ENCODE assay signal across 8 mouse cellular contexts in the genomic region with DNA sequence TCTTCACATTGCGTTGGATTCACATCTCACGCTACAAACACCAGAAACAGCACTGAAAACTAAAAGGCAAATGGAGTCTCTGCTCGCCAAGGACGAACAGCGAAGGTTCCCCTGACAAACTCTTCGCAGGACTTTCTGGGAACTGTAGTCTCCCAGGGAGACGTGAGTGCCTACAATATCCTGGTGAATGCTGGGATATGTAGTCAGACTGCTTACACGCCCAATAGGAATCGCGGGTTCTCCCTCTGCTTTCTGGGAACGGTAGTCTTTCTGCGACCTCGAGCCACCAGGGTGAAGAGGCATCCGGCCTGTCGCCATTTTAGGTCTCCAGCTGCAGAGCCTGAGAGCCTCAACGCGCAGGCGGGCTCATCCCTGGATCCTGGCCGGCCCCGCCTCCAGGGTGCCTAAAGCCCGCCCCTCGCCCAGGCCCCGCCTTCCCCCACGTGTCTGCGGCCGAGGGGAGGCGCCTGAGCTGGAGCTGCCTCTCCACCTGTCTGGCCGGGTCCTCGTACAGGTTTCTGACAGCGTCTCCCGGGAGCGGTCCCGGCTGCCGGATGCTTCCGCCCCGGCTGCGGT. TPM values are rescaled to one million over a fixed set of nuclear protein-coding genes. Genes with fewer than 3 reads are reported as not detected.
DNase-seq lines count a peak whose midpoint lies in the region; ATAC-seq lines count a peak whose summit lies in the region.
"Not testable (repeated sequence)": the region's sequence is repeated elsewhere in the genome, so short reads cannot be mapped to it uniquely, and the experiment has no call there.

Gene Desi2, plus strand, starts transcription at position 202 of the 576 bp plus-strand sequence.

- H3K27ac ChIP-seq in heart, embryonic 10.5 days, result peak within 1 kb of the TSS; percentile 85
- peak within 1 kb of the TSS; percentile 88 for H3K27ac ChIP-seq in kidney, embryonic 15.5 days

- H3K9me3 ChIP-seq in heart, embryonic 10.5 days; kidney, embryonic 15.5 days (replicated peaks): not testable (repeated sequence)

- peak; percentile 95 to 97 for DNase-seq in B cell, adult 2 months
- peak; percentile 99 for DNase-seq in brain, adult 2 months (ENCODE audit: low read depth, low spot score)
- peak; percentile 98 for DNase-seq in heart, embryonic 10.5 days (ENCODE audit: low spot score)
- DNase-seq in liver, result peak; percentile 93
- DNase-seq in spleen, postnatal 4 days (ENCODE audit: low spot score in 2 of 2), result peak; percentile 92 to 93

- peak within 1 kb of the TSS; percentile 67 for H3K4me3 ChIP-seq in heart, embryonic 10.5 days
- peak within 1 kb of the TSS; percentile 71 for H3K4me3 ChIP-seq in kidney, embryonic 15.5 days (replicated peaks)

- peak; percentile 97 for ATAC-seq in erythroblast, adult 5-6 weeks (replicated peaks; ENCODE audit: low FRiP score, poor library complexity, severe bottlenecking)
- ATAC-seq in kidney, embryonic 15.5 days (replicated peaks; ENCODE audit: low FRiP score), result peak; percentile 99
- peak; percentile 98 for ATAC-seq in monocyte, adult 5-6 weeks (replicated peaks; ENCODE audit: insufficient number of reproducible peaks, low FRiP score, low TSS enrichment, poor library complexity, severe bottlenecking)

- not testable (repeated sequence) for H3K36me3 ChIP-seq in heart, embryonic 10.5 days; kidney, embryonic 15.5 days

- WGBS in heart, embryonic 10.5 days, result 0% methylated on average over 37 of the region's 37 CpGs
- WGBS in kidney, embryonic 15.5 days, result under 1% methylated on average over 33 of the region's 37 CpGs

- not testable (repeated sequence) for H3K27me3 ChIP-seq in heart, embryonic 10.5 days (ENCODE audit: insufficient read depth, poor library complexity, severe bottlenecking); kidney, embryonic 15.5 days

- peak within 1 kb of the TSS; percentile 49; the same call in 1 of the 2 replicates for H3K9ac ChIP-seq in kidney, embryonic 15.5 days

- not testable (repeated sequence) for H3K4me1 ChIP-seq in heart, embryonic 10.5 days
- peaks cover 11% of the 10 kb centered on the region for H3K4me1 ChIP-seq in kidney, embryonic 15.5 days

- peak within 1 kb of the TSS; percentile 64 for H3K4me2 ChIP-seq in kidney, embryonic 15.5 days

RNA-seq across cellular contexts. Expression of gene Desi2, which starts in this region (rescaled TPM):
- 5.8 and 10.2 TPM in 2 replicates for total RNA-seq in erythroblast, adult 5-6 weeks (2015; ENCODE audit: low replicate concordance)
- total RNA-seq in erythroblast, adult 5-6 weeks (2017; ENCODE audit: low replicate concordance), result 2.1 and 3.1 TPM in 2 replicates
- polyA plus RNA-seq in heart, embryonic 10.5 days (2016; fragmentation: Nextera tagmentation; extraction: Ambion mirVana), result 19.7 and 22.8 TPM in 2 replicates
- polyA plus RNA-seq in kidney, embryonic 15.5 days (2015; fragmentation: Nextera tagmentation; extraction: Ambion mirVana), result 23.2 and 25.1 TPM in 2 replicates
- total RNA-seq in monocyte, adult 5-6 weeks (2017), result 7.3 to 11.8 TPM (median 8.0 TPM) in 3 replicates

Comparison
In these comparisons a context has a peak if more than half of its experiments do, and no peak if none do; other contexts are left out.
1. Peak in every context shown above with its lines: DNase-seq, ATAC-seq, H3K4me3 ChIP-seq and H3K27ac ChIP-seq.